Mouse (Mus musculus): ENCODE data around the gene Mtrr. TPM values are rescaled to one million over a fixed set of nuclear protein-coding genes. Genes with fewer than 3 reads are reported as not detected.
A peak's percentile ranks its signal among the peaks of the same experiment; 100 is the strongest.

Mtrr gene
- total RNA-seq, 1 experiment = 37.8 TPM

DNA sequence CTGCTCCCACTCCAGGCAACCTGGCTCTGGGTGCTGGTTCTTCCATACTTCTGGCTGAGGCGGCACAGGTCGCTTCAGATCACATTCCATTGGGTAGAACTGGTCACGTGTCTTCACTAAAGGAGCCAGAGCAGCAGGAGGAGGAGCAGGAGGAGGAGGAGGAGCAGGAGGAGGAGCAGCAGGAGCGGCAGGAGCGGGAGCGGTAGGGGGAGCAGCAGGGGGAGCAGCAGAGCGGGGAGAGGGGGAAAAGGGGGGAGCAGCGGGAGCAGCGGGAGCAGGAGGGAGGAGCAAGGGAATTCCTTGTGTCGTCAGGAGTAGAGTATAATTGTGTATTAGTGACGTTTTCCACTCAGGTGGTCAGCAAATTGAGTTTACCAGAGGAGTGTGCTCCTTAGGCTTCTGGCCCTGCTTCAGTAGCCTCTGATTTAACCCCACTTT, 23.8 kb upstream of the Mtrr start:
- DNase-seq (ENCODE audit: low read depth, low spot score) = no peak
- Histone ChIP-seq H3K4me3 (ENCODE audit: insufficient read depth in 1 of 2, low read depth in 1 of 2, low read length in 2 of 2, poor library complexity in 1 of 2, severe bottlenecking in 1 of 2) (peak overlapping the region; percentile 1 to 43; a peak in 2 of 4 replicates), H3K36me3 (ENCODE audit: control insufficient read depth, insufficient read depth, low read length, poor library complexity, severe bottlenecking) (no peaks in the 10 kb centered on the region), H3K9ac (ENCODE audit: insufficient read depth, low read depth, low read length, poor library complexity, severe bottlenecking) (no peak overlapping the region; the same call in 1 of the 2 replicates), H3K4me1 (ENCODE audit: control insufficient read depth in 2 of 2, insufficient read depth in 2 of 2, low read length in 2 of 2, poor library complexity in 1 of 2) (peaks cover 0 to 4% of the 10 kb centered on the region in 2 experiments; a peak in 1 of 4 replicates), H3K9me3 (ENCODE audit: control insufficient read depth, insufficient read depth, low read depth, low read length) (no peaks in the 10 kb centered on the region), H3K27ac (ENCODE audit: insufficient read depth, low read depth, low read length, poor library complexity, severe bottlenecking) (no peak overlapping the region)
- TF ChIP-seq ZC3H11A (IDR thresholded peaks at IDR 0.05; ENCODE audit: borderline replicate concordance, low read depth, low read length) = no peak
- TF ChIP-seq ZNF384 (IDR thresholded peaks at IDR 0.05; ENCODE audit: low read depth, low read length) = no peak
- TF ChIP-seq HCFC1 (IDR thresholded peaks at IDR 0.05; ENCODE audit: borderline replicate concordance, insufficient read depth, low read length) = no peak
- in situ Hi-C loops (cut with MboI; ENCODE audit: low sequenced_read_pairs in 2 of 2, unreplicated experiment in 2 of 2) = no loop called here

DNA sequence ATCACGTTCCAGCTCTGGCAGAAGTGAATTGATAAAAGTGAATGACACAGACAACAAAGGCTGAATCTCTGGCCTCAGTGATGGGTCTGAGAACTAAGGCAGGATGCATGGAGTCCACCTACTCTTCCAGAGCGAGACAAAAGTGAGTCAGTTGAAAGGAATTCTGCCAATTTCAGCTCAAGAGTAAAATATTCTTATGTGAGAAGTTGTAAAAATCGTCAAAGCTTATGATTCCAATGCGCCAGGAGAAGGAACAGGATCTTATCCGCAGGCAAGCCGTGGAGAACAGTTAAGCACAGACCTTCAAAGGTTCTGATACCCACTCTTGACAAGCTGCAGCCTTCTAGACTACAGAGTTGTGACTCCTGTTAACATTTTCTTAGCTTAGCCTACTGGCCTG, 21.1 kb upstream of the Mtrr start:
- DNase-seq (ENCODE audit: low read depth, low spot score) = no peak
- peaks cover 0 to under 1% of the 10 kb centered on the region in 2 experiments; a peak in 1 of 4 replicates for H3K4me1 ChIP-seq (ENCODE audit: control insufficient read depth in 2 of 2, insufficient read depth in 2 of 2, low read length in 2 of 2, poor library complexity in 1 of 2)
- H3K9ac ChIP-seq (ENCODE audit: insufficient read depth, low read depth, low read length, poor library complexity, severe bottlenecking) = no peak overlapping the region
- H3K9me3 ChIP-seq (ENCODE audit: control insufficient read depth, insufficient read depth, low read depth, low read length) = no peaks in the 10 kb centered on the region
- TF ChIP-seq HCFC1 (IDR thresholded peaks at IDR 0.05; ENCODE audit: borderline replicate concordance, insufficient read depth, low read length) = no peak
- TF ChIP-seq ZC3H11A (IDR thresholded peaks at IDR 0.05; ENCODE audit: borderline replicate concordance, low read depth, low read length) = no peak
- no peak for TF ChIP-seq ZNF384 (IDR thresholded peaks at IDR 0.05; ENCODE audit: low read depth, low read length)
- TF ChIP-seq CHD2 (IDR thresholded peaks at IDR 0.05; ENCODE audit: low read depth, low read length) = no peak
- no peak for TF ChIP-seq MAFK (IDR thresholded peaks at IDR 0.05; ENCODE audit: insufficient read depth, low read depth, low read length)
- in situ Hi-C loops (cut with MboI; ENCODE audit: low sequenced_read_pairs in 2 of 2, unreplicated experiment in 2 of 2) = no loop called here
- H3K36me3 ChIP-seq (ENCODE audit: control insufficient read depth, insufficient read depth, low read length, poor library complexity, severe bottlenecking) = no peaks in the 10 kb centered on the region
- no peak overlapping the region for H3K4me3 ChIP-seq (ENCODE audit: insufficient read depth in 1 of 2, low read depth in 1 of 2, low read length in 2 of 2, poor library complexity in 1 of 2, severe bottlenecking in 1 of 2)
- H3K27ac ChIP-seq (ENCODE audit: insufficient read depth, low read depth, low read length, poor library complexity, severe bottlenecking) = no peak overlapping the region

DNA sequence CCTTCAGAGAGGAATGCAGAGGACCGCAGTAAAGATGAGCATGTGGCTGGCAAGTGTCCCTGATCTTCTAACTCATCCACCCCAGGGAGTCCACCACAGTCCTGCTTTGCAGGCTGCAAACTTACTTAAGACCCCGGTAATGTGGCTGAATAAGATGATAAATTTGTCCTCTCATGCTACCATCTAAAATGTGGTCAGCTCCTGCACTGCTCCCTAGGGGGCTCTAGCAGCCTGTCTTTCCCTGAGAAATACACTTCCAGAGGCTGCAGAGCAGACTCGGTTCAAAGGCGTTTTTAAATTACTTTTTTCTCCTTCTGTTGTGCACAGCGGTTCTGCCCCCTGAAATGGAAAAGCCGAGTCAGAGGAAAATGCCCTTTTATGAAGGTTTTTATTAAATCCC, 19.2 kb upstream of the Mtrr start:
- H3K27ac ChIP-seq (ENCODE audit: insufficient read depth, low read depth, low read length, poor library complexity, severe bottlenecking) = no peak overlapping the region

DNA sequence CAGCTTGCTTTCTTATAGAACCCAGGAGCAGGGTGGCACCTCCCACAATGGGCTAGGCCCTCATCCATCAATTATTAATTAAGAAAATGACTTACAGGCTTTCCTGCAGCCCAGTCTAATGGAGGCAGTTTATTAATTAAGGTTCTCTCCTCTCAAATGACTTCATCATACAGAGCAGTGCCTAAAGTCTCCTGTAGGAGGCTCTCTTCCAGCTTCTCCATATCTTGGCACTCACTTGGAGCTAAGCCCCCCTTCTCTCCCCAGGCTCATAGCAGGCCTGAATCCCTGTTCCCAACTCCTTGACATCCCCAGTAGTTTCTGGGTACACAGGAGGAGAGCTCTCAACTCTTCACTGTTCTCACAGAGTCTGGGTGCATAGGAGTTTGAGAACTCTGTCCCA, 17.0 kb upstream of the Mtrr start:
- H3K36me3 ChIP-seq (ENCODE audit: control insufficient read depth, insufficient read depth, low read length, poor library complexity, severe bottlenecking) = no peaks in the 10 kb centered on the region
- TF ChIP-seq ZC3H11A (IDR thresholded peaks at IDR 0.05; ENCODE audit: borderline replicate concordance, low read depth, low read length) = no peak
- no peak for TF ChIP-seq HCFC1 (IDR thresholded peaks at IDR 0.05; ENCODE audit: borderline replicate concordance, insufficient read depth, low read length)
- no peak for TF ChIP-seq CHD2 (IDR thresholded peaks at IDR 0.05; ENCODE audit: low read depth, low read length)
- no peak for TF ChIP-seq MAFK (IDR thresholded peaks at IDR 0.05; ENCODE audit: insufficient read depth, low read depth, low read length)
- no peak for TF ChIP-seq ZNF384 (IDR thresholded peaks at IDR 0.05; ENCODE audit: low read depth, low read length)
- H3K4me1 ChIP-seq (ENCODE audit: control insufficient read depth in 2 of 2, insufficient read depth in 2 of 2, low read length in 2 of 2, poor library complexity in 1 of 2) = no peaks in the 10 kb centered on the region; a peak in 1 of 4 replicates
- H3K27ac ChIP-seq (ENCODE audit: insufficient read depth, low read depth, low read length, poor library complexity, severe bottlenecking) = no peak overlapping the region
- H3K9ac ChIP-seq (ENCODE audit: insufficient read depth, low read depth, low read length, poor library complexity, severe bottlenecking) = no peak overlapping the region
- no peak for DNase-seq (ENCODE audit: low read depth, low spot score)
- no peaks in the 10 kb centered on the region for H3K9me3 ChIP-seq (ENCODE audit: control insufficient read depth, insufficient read depth, low read depth, low read length)
- H3K4me3 ChIP-seq (ENCODE audit: insufficient read depth in 1 of 2, low read depth in 1 of 2, low read length in 2 of 2, poor library complexity in 1 of 2, severe bottlenecking in 1 of 2) = no peak overlapping the region
- in situ Hi-C loops (cut with MboI; ENCODE audit: low sequenced_read_pairs in 2 of 2, unreplicated experiment in 2 of 2) = no loop called here

More for the DNA sequence above, 19.2 kb upstream of the Mtrr start:
- DNase-seq (ENCODE audit: low read depth, low spot score) = no peak
- no peak for TF ChIP-seq MAFK (IDR thresholded peaks at IDR 0.05; ENCODE audit: insufficient read depth, low read depth, low read length)
- no peak for TF ChIP-seq HCFC1 (IDR thresholded peaks at IDR 0.05; ENCODE audit: borderline replicate concordance, insufficient read depth, low read length)
- TF ChIP-seq ZNF384 (IDR thresholded peaks at IDR 0.05; ENCODE audit: low read depth, low read length) = no peak
- TF ChIP-seq ZC3H11A (IDR thresholded peaks at IDR 0.05; ENCODE audit: borderline replicate concordance, low read depth, low read length) = no peak
- TF ChIP-seq CHD2 (IDR thresholded peaks at IDR 0.05; ENCODE audit: low read depth, low read length) = no peak
- in situ Hi-C loops (cut with MboI; ENCODE audit: low sequenced_read_pairs in 2 of 2, unreplicated experiment in 2 of 2) = no loop called here
- no peak overlapping the region for H3K9ac ChIP-seq (ENCODE audit: insufficient read depth, low read depth, low read length, poor library complexity, severe bottlenecking)
- H3K36me3 ChIP-seq (ENCODE audit: control insufficient read depth, insufficient read depth, low read length, poor library complexity, severe bottlenecking) = no peaks in the 10 kb centered on the region
- H3K4me1 ChIP-seq (ENCODE audit: control insufficient read depth in 2 of 2, insufficient read depth in 2 of 2, low read length in 2 of 2, poor library complexity in 1 of 2) = no peaks in the 10 kb centered on the region; a peak in 1 of 4 replicates
- no peak overlapping the region for H3K4me3 ChIP-seq (ENCODE audit: insufficient read depth in 1 of 2, low read depth in 1 of 2, low read length in 2 of 2, poor library complexity in 1 of 2, severe bottlenecking in 1 of 2)
- no peaks in the 10 kb centered on the region for H3K9me3 ChIP-seq (ENCODE audit: control insufficient read depth, insufficient read depth, low read depth, low read length)

DNA sequence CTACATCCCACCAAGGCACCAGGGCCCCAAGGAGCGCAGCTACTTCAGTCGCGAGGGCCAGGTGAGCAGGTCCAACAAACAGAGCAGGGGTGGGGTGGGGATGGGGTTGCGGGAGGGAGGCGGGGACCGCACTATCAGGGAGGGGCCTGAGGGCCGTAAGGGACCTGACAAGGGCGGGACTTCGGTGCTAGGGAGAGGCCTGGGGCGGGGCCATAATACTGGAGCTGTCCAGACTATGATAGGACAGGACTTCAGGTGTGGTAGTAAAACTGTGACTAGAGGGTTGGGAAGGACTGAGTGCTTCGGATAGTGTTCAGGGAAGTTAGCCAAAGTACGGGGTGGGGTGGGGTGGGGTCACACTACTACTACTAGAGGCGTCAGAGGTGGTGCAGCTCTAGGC, 15.7 kb upstream of the Mtrr start:
- Histone ChIP-seq H3K4me1 (ENCODE audit: control insufficient read depth in 2 of 2, insufficient read depth in 2 of 2, low read length in 2 of 2, poor library complexity in 1 of 2) (no peaks in the 10 kb centered on the region; a peak in 1 of 4 replicates), H3K4me3 (ENCODE audit: insufficient read depth in 1 of 2, low read depth in 1 of 2, low read length in 2 of 2, poor library complexity in 1 of 2, severe bottlenecking in 1 of 2) (peak overlapping the region; percentile 1 to 40; a peak in 2 of 4 replicates), H3K36me3 (ENCODE audit: control insufficient read depth, insufficient read depth, low read length, poor library complexity, severe bottlenecking) (no peaks in the 10 kb centered on the region; the same call in 1 of the 2 replicates), H3K9ac (ENCODE audit: insufficient read depth, low read depth, low read length, poor library complexity, severe bottlenecking) (no peak overlapping the region), H3K27ac (ENCODE audit: insufficient read depth, low read depth, low read length, poor library complexity, severe bottlenecking) (no peak overlapping the region), H3K9me3 (ENCODE audit: control insufficient read depth, insufficient read depth, low read depth, low read length) (no peaks in the 10 kb centered on the region)
- DNase-seq (ENCODE audit: low read depth, low spot score) = no peak
- TF ChIP-seq ZC3H11A (IDR thresholded peaks at IDR 0.05; ENCODE audit: borderline replicate concordance, low read depth, low read length) = no peak
- no peak for TF ChIP-seq ZNF384 (IDR thresholded peaks at IDR 0.05; ENCODE audit: low read depth, low read length)
- no peak for TF ChIP-seq HCFC1 (IDR thresholded peaks at IDR 0.05; ENCODE audit: borderline replicate concordance, insufficient read depth, low read length)
- TF ChIP-seq MAFK (IDR thresholded peaks at IDR 0.05; ENCODE audit: insufficient read depth, low read depth, low read length) = no peak
- TF ChIP-seq CHD2 (IDR thresholded peaks at IDR 0.05; ENCODE audit: low read depth, low read length) = no peak
- in situ Hi-C loops (cut with MboI; ENCODE audit: low sequenced_read_pairs in 2 of 2, unreplicated experiment in 2 of 2) = no loop called here

Measured in ES-E14 (cell line).